Mouse (Mus musculus): Measurements from ENCODE around the gene Nucks1. TPM values are rescaled to one million over a fixed set of nuclear protein-coding genes. Genes with fewer than 3 reads are reported as not detected.

Nucks1 gene
- polyA plus RNA-seq, 1 experiment from 2014 or later, result 38.4 TPM

DNA sequence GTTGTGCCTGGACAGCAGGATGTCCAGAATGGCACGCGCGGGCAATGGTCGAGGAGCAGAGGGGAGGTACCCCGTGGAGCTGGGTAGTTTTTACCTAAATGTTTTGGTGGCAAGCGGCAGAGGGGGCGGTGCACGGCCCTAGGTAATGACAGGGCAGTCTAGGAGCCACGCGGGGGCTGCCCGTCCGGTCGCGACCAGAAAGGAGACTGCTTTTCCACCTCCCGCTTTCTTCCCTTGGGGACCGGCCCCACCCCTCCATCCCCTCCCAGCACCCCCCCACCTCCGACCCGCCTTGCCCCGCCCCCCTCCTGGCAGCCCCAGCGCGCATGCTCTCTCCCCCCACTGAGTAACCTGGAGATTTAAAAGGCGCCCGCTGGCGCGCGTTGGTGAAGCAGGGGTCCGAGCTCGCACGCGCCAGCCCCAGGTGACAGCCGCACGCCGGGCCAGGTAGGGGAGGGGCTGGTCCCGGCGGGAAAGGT is 52.3 kb downstream of the Nucks1 start, which contains the start of gene Slc45a3:
Gene Slc45a3, plus strand, starts transcription at position 362 of the 479 bp plus-strand sequence.
- H3K9ac ChIP-seq, result peak within 1 kb of the TSS; percentile 65
- no peaks in the 10 kb centered on the region for H3K9me3 ChIP-seq (ENCODE audit: control insufficient read depth, low read length)
- no peak within 1 kb of the TSS for H3K27ac ChIP-seq
- H3K27me3 ChIP-seq (ENCODE audit: control insufficient read depth, insufficient read depth, low read length), result peaks cover 10% of the 10 kb centered on the region
- H3K4me1 ChIP-seq (replicated peaks; ENCODE audit: control insufficient read depth, insufficient read depth, low read length), result peaks cover 8% of the 10 kb centered on the region; the same call in 1 of the 2 replicates
- no peak for DNase-seq (ENCODE audit: low spot score)
- peak within 1 kb of the TSS; percentile 98 for H3K4me2 ChIP-seq (replicated peaks)
- WGBS, result 0% methylated on average over 31 of the region's 35 CpGs
- no peaks in the 10 kb centered on the region for H3K36me3 ChIP-seq (replicated peaks; ENCODE audit: control insufficient read depth, insufficient read depth)
- ATAC-seq (ENCODE audit: low FRiP score), result peak; percentile 62
- H3K4me3 ChIP-seq (replicated peaks; ENCODE audit: low read length), result peak within 1 kb of the TSS; percentile 83

DNA sequence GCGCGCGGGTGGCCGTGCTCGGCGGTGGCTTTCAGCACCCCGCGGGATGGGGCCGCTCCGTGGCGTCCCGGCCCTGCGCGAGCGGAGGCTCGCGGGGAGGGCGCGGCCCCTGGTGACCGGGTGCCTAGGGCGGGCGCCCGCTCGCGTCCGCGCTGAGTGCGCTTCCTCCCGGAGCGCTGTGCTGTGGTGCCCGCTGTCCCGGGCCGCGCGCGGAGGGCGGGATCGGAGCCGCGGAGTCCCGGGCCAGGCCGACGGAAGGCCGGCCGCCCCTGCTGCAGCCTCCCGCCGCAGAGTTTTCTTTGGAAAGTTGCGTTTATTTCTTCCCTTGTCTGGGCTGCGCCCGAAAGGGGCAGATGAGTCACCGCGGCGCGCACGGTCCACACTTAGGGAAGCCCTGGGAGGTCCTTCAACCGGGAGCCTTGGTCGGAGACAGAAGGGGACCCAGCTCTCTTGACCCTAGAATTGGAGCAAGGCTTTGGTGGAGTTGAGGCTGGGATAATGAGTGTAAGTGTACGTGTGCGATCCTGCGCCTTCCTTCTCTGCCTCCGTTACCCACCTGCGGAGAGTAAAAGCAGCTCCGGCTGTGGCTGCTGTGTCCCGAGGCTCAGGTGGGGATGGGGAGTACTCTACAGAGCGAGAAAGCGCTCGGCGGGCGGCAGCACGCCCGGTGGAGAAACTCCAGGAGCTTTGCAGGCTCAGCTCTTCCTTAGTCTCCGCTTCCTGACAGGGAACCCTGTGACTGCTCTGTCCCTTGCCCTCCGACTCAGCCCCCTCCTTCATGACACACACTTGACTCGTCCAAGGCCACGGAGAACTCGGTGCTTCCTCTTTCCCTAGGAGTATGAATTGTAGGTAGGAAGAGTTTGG is 53.0 kb downstream of the Nucks1 start:
- ATAC-seq (ENCODE audit: low FRiP score) (peak; percentile 72), DNase-seq (ENCODE audit: low spot score) (no peak)
- Histone ChIP-seq H3K4me2 (replicated peaks) (peak overlapping the region; percentile 98), H3K9me3 (ENCODE audit: control insufficient read depth, low read length) (no peaks in the 10 kb centered on the region), H3K4me1 (replicated peaks; ENCODE audit: control insufficient read depth, insufficient read depth, low read length) (peaks cover 8% of the 10 kb centered on the region; the same call in 1 of the 2 replicates), H3K4me3 (replicated peaks; ENCODE audit: low read length) (peak overlapping the region; percentile 83), H3K27ac (no peak overlapping the region), H3K27me3 (ENCODE audit: control insufficient read depth, insufficient read depth, low read length) (peaks cover 10% of the 10 kb centered on the region), H3K36me3 (replicated peaks; ENCODE audit: control insufficient read depth, insufficient read depth) (no peaks in the 10 kb centered on the region), H3K9ac (peak overlapping the region; percentile 65)
- WGBS, result 3% methylated on average over 76 of the region's 76 CpGs

DNA sequence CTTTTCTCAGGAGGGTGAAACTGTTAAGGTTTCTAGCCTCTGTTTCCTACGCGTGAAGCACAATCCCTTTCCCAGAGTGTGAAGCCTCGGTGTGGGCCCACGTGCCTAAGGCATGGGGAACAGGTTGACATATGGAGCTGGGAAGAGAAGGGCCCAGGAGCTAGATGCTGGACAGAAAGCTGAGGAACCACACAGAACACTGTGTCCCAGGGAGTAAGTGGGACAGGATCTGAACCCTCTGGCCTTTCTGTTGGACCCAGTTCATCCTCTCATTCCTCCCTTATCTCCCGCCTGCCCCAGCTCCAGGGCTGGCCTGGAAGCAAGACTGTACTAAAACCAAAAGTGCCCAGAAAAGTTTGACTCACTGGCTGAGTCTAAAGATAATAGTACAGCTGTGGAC is 53.8 kb downstream of the Nucks1 start:
- H3K9ac ChIP-seq, result no peak overlapping the region
- H3K4me2 ChIP-seq (replicated peaks), result peak overlapping the region; percentile 98
- no peak overlapping the region for H3K27ac ChIP-seq
- WGBS, result 26% methylated on average over 5 of the region's 5 CpGs
- DNase-seq (ENCODE audit: low spot score) (no peak), ATAC-seq (ENCODE audit: low FRiP score) (no peak)
- no peaks in the 10 kb centered on the region for H3K9me3 ChIP-seq (ENCODE audit: control insufficient read depth, low read length)
- peaks cover 8% of the 10 kb centered on the region; the same call in 1 of the 2 replicates for H3K4me1 ChIP-seq (replicated peaks; ENCODE audit: control insufficient read depth, insufficient read depth, low read length)
- H3K27me3 ChIP-seq (ENCODE audit: control insufficient read depth, insufficient read depth, low read length), result peaks cover 10% of the 10 kb centered on the region
- no peak overlapping the region; the same call in 1 of the 2 replicates for H3K4me3 ChIP-seq (replicated peaks; ENCODE audit: low read length)
- H3K36me3 ChIP-seq (replicated peaks; ENCODE audit: control insufficient read depth, insufficient read depth), result no peaks in the 10 kb centered on the region

DNA sequence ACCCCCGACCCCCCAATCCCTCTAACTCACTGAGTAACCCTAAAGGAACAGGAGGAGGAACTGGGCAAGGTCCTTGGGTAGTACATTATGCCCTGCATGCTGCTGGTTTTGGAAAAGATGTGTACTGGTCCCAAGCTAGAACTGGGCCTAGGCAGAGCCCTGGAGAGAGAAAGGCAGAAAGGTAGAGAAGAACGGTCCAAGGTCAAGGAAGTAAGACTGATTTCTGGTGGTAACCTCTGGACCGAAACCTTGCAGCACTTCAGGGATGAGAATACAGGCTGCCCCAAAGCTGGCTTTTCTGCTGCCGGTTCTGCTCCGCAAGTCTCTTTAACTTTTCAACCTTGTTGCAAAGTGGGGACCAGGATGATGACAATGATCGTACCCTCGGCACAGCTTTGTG is 54.2 kb downstream of the Nucks1 start:
- no peak overlapping the region for H3K4me3 ChIP-seq (replicated peaks; ENCODE audit: low read length)
- DNase-seq (ENCODE audit: low spot score) (no peak), ATAC-seq (ENCODE audit: low FRiP score) (no peak)
- H3K4me1 ChIP-seq (replicated peaks; ENCODE audit: control insufficient read depth, insufficient read depth, low read length), result peaks cover 8% of the 10 kb centered on the region; the same call in 1 of the 2 replicates
- H3K27ac ChIP-seq, result no peak overlapping the region
- H3K9me3 ChIP-seq (ENCODE audit: control insufficient read depth, low read length), result no peaks in the 10 kb centered on the region
- no peak overlapping the region for H3K9ac ChIP-seq
- H3K4me2 ChIP-seq (replicated peaks), result no peak overlapping the region
- H3K27me3 ChIP-seq (ENCODE audit: control insufficient read depth, insufficient read depth, low read length), result peaks cover 10% of the 10 kb centered on the region
- 71% methylated on average over 7 of the region's 7 CpGs for WGBS
- H3K36me3 ChIP-seq (replicated peaks; ENCODE audit: control insufficient read depth, insufficient read depth), result no peaks in the 10 kb centered on the region

DNA sequence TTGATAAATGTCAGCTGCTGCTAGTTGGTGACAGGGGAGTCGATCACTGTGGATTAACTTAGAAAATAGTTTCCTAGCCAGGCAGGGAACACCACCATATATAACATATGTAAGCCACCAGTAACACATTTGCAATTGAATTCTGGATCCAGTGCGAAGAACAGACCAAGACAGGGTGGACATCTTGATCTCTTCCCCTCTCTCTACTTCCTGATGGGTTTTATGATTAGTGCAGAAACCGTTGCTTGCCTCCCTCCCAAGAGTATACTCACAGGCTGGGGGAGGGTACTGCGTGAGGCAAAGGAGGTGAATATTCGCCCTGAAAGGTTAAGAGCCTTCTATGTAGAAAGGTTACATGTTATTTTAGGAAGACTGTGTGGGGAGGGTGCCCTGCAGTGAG is 55.5 kb downstream of the Nucks1 start:
- H3K27ac ChIP-seq, result no peak overlapping the region
- ATAC-seq (ENCODE audit: low FRiP score), result no peak
- no peak overlapping the region for H3K4me2 ChIP-seq (replicated peaks)
- 39% methylated on average over 5 of the region's 5 CpGs for WGBS
- H3K4me1 ChIP-seq (replicated peaks; ENCODE audit: control insufficient read depth, insufficient read depth, low read length), result peaks cover 8% of the 10 kb centered on the region; the same call in 1 of the 2 replicates
- H3K9me3 ChIP-seq (ENCODE audit: control insufficient read depth, low read length), result no peaks in the 10 kb centered on the region
- no peaks in the 10 kb centered on the region for H3K36me3 ChIP-seq (replicated peaks; ENCODE audit: control insufficient read depth, insufficient read depth)
- H3K27me3 ChIP-seq (ENCODE audit: control insufficient read depth, insufficient read depth, low read length), result peaks cover 10% of the 10 kb centered on the region
- no peak overlapping the region for H3K9ac ChIP-seq
- H3K4me3 ChIP-seq (replicated peaks; ENCODE audit: low read length), result no peak overlapping the region
- no peak for DNase-seq (ENCODE audit: low spot score)

DNA sequence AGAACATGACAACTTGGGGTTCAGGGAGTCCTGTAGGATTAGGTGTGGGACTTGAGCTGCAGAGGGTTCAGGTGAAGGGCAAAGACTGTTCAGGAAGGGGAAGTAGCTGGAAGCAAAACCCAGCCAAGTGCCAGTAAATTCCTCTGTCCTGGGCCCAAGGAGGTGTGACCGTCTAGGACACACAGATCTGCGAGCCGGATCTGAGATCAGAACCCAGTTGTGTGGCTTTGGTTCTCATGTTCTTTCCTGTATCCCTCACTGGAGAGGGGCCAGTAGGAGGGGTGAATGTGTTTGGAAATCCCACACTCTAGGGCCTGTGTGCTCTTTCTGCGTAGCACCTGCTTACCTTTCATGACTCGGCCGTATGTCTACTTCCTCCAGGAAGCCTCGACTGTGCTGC is 57.0 kb downstream of the Nucks1 start:
- no peak overlapping the region for H3K9ac ChIP-seq
- H3K27ac ChIP-seq, result no peak overlapping the region
- no peak overlapping the region for H3K4me3 ChIP-seq (replicated peaks; ENCODE audit: low read length)
- H3K36me3 ChIP-seq (replicated peaks; ENCODE audit: control insufficient read depth, insufficient read depth), result no peaks in the 10 kb centered on the region
- peaks cover 22% of the 10 kb centered on the region; the same call in 1 of the 2 replicates for H3K4me1 ChIP-seq (replicated peaks; ENCODE audit: control insufficient read depth, insufficient read depth, low read length)
- no peak overlapping the region for H3K4me2 ChIP-seq (replicated peaks)
- no peak for ATAC-seq (ENCODE audit: low FRiP score)
- no peak for DNase-seq (ENCODE audit: low spot score)
- 83% methylated on average over 7 of the region's 7 CpGs for WGBS
- H3K27me3 ChIP-seq (ENCODE audit: control insufficient read depth, insufficient read depth, low read length), result peaks cover 13% of the 10 kb centered on the region
- no peaks in the 10 kb centered on the region for H3K9me3 ChIP-seq (ENCODE audit: control insufficient read depth, low read length)

DNA sequence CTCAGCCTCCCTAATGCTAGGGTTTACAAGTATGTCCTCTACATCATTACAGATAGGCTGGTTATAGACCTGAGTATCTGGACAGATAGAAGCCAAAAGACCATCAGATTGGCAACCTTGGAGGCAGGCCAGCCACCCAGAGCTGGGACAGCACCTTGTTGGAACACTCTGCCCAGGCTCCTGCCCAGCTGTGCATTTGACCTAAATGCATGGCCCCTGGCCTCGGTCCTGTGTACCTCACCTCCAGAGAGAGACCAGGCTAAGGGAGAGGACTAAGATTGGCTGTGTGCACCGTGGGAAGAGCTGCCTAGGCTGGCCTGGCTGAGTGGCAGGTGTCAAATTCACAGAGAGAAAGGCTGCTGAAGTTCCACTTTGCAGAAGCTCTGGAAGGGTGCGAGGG is 58.2 kb downstream of the Nucks1 start:
- Histone ChIP-seq H3K4me2 (replicated peaks) (no peak overlapping the region), H3K9me3 (ENCODE audit: control insufficient read depth, low read length) (no peaks in the 10 kb centered on the region), H3K27ac (no peak overlapping the region), H3K27me3 (ENCODE audit: control insufficient read depth, insufficient read depth, low read length) (peaks cover 13% of the 10 kb centered on the region), H3K4me1 (replicated peaks; ENCODE audit: control insufficient read depth, insufficient read depth, low read length) (peaks cover 19% of the 10 kb centered on the region; the same call in 1 of the 2 replicates), H3K9ac (no peak overlapping the region), H3K36me3 (replicated peaks; ENCODE audit: control insufficient read depth, insufficient read depth) (no peaks in the 10 kb centered on the region), H3K4me3 (replicated peaks; ENCODE audit: low read length) (no peak overlapping the region)
- WGBS, result 41% methylated on average over 3 of the region's 3 CpGs
- ATAC-seq (ENCODE audit: low FRiP score), result no peak
- no peak for DNase-seq (ENCODE audit: low spot score)

DNA sequence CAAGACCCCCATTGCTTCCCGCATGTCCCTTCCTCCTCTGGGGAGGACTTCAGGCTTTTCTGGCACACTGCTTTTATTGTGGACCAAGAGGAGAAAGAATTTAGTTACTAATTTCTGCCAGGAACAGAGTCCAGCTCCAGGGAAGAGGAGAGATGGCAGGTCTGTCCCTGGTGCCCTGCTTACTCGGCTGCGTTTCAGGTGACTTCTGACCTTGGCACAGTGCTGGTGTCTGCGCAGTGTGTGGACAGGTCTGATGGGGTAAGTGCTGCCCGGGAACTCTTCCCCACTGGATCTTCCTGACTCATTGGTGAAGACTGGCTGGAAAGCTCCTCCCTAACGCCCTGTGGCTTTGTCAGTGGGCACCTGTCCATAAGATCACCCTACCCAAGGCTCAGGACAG is 58.6 kb downstream of the Nucks1 start:
- Histone ChIP-seq H3K9ac (no peak overlapping the region), H3K4me2 (replicated peaks) (no peak overlapping the region), H3K4me3 (replicated peaks; ENCODE audit: low read length) (no peak overlapping the region), H3K27me3 (ENCODE audit: control insufficient read depth, insufficient read depth, low read length) (peaks cover 13% of the 10 kb centered on the region), H3K36me3 (replicated peaks; ENCODE audit: control insufficient read depth, insufficient read depth) (no peaks in the 10 kb centered on the region), H3K4me1 (replicated peaks; ENCODE audit: control insufficient read depth, insufficient read depth, low read length) (peaks cover 15% of the 10 kb centered on the region; the same call in 1 of the 2 replicates), H3K9me3 (ENCODE audit: control insufficient read depth, low read length) (no peaks in the 10 kb centered on the region), H3K27ac (no peak overlapping the region)
- 72% methylated on average over 6 of the region's 6 CpGs for whole genome bisulfite sequencing
- DNase-seq (ENCODE audit: low spot score) (no peak), ATAC-seq (ENCODE audit: low FRiP score) (no peak)

DNA sequence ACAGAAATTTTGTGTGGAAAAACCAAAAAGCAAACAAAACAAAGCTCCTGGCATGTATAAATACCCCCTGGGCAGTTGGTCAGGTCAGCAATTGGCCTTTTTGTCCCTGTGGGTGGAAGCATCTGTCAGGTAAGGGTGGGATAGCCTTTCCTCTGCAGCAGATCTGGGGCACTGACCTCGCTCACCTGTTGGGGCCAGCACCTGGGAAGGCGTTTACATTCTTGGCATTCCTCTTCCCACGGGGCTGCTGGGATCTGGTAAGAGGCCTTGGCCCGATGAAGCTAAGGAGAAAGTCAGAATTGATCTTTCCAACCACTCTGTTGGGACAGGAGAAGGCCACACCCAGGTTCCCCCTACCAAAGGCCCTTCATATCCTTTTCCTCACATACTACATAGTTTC is 59.5 kb downstream of the Nucks1 start:
- DNase-seq (ENCODE audit: low spot score) (no peak), ATAC-seq (ENCODE audit: low FRiP score) (no peak)
- H3K27ac ChIP-seq, result no peak overlapping the region
- WGBS, result 48% methylated on average over 4 of the region's 4 CpGs
- H3K27me3 ChIP-seq (ENCODE audit: control insufficient read depth, insufficient read depth, low read length), result peaks cover 6% of the 10 kb centered on the region; the same call in 1 of the 2 replicates
- peaks cover 15% of the 10 kb centered on the region; the same call in 1 of the 2 replicates for H3K4me1 ChIP-seq (replicated peaks; ENCODE audit: control insufficient read depth, insufficient read depth, low read length)
- H3K4me2 ChIP-seq (replicated peaks), result no peak overlapping the region
- no peak overlapping the region for H3K4me3 ChIP-seq (replicated peaks; ENCODE audit: low read length)
- H3K9me3 ChIP-seq (ENCODE audit: control insufficient read depth, low read length), result no peaks in the 10 kb centered on the region
- H3K36me3 ChIP-seq (replicated peaks; ENCODE audit: control insufficient read depth, insufficient read depth), result no peaks in the 10 kb centered on the region
- H3K9ac ChIP-seq, result no peak overlapping the region

Data from hindbrain, embryonic 14.5 days (tissue).